Mouse (Mus musculus) liver, embryonic 16.5 days (tissue): ENCODE measurements around the gene Tti1. TPM values are rescaled to one million over a fixed set of nuclear protein-coding genes. Genes with fewer than 3 reads are reported as not detected.

Experiments
- ATAC-seq: fragments of 200-750 bp; cut with Nextera tagmentation; 2 replicates; pipeline ENCODE4 v1.8.0; 2017; ENCODE audit warnings: low read depth, mild to moderate bottlenecking, moderate number of reproducible peaks, moderate library complexity
- H3K27ac ChIP-seq: fragments of 300-500 bp; sonication (generic); 2 replicates; pipeline ENCODE4 v1.5.1; 2014; ENCODE audit warnings: mild to moderate bottlenecking, low read length
- H3K27me3 ChIP-seq: fragments of 300-500 bp; sonication (generic); 2 replicates; pipeline ENCODE4 v1.6.1; 2014; ENCODE audit warnings: low read depth, low read length, mixed read lengths; ENCODE audit not compliant: control insufficient read depth, insufficient read depth
- H3K36me3 ChIP-seq: fragments of 300-500 bp; sonication (generic); 2 replicates; pipeline ENCODE4 v1.6.1; 2014; ENCODE audit warnings: mild to moderate bottlenecking; ENCODE audit not compliant: control insufficient read depth, insufficient read depth
- H3K4me1 ChIP-seq: fragments of 300-500 bp; sonication (generic); 2 replicates; pipeline ENCODE4 v1.6.1; 2014; ENCODE audit warnings: low read depth, low read length, mixed read lengths; ENCODE audit not compliant: control insufficient read depth
- H3K4me2 ChIP-seq: fragments of 300-500 bp; sonication (generic); 2 replicates; pipeline ENCODE4 v1.6.1; 2014; ENCODE audit warnings: low read depth, low read length, mixed read lengths
- H3K4me3 ChIP-seq: fragments of 300-500 bp; sonication (generic); 2 replicates; pipeline ENCODE4 v1.5.1; 2014; ENCODE audit warnings: low read depth, mild to moderate bottlenecking, low read length
- H3K9ac ChIP-seq: fragments of 300-500 bp; sonication (generic); 2 replicates; pipeline ENCODE4 v1.6.1; 2014; ENCODE audit warnings: low read depth, low read length
- H3K9me3 ChIP-seq: fragments of 300-500 bp; sonication (generic); replicated peaks from 2 replicates; pipeline ENCODE4 v1.6.1; 2016; ENCODE audit warnings: low read length; ENCODE audit not compliant: control insufficient read depth
- WGBS: fragments of 180-500 bp; shearing (Covaris S2); extraction: QIAGEN DNeasy Blood & Tissue Kit; methylation state at CpG from one replicate; pipeline ENCODE4 v1.1.7; 2014; ENCODE audit not compliant: insufficient replicate concordance; 5-methylcytosine and 5-hydroxymethylcytosine counted together
- polyA plus RNA-seq: library from polyadenylated mRNA; unstranded; fragments of >200 nt; fragmentation: Nextera tagmentation; extraction: Ambion mirVana; gene quantifications from 2 replicates; pipeline ENCODE4 v1.2.1, GENCODE M21; 2015

Gene Tti1
- 13.1 and 13.4 TPM in 2 replicates for polyA plus RNA-seq

DNA sequence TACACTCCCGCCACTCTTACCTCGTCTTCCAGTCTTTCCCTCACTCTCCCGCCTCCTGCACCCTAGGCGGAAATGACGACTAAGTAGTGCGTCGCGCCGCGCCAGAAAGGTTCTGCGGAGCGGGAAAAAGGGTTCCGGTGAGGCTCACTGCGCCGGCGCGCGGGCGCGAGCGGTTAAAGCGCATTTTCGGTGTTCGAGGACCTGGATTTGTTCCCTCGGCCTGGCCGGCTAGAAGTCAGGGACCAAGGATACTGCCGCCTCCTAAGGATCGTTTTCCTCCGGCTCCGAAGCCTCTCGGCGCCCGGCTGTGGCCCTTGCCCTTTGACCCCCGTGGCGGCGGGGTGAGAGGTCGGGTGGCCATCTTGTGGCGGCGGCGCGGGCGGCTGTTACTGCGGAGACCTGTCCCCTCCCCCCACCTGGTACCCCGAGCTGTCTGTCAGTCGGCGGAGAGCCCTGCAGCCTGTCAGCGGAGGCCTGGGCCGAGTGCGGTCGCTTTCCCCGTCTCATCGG, at the start of gene Tti1, which contains the start of gene Rprd1b:
Gene Tti1 (minus strand): TSS at position 80 of the 510 bp plus-strand sequence.
Gene Rprd1b (plus strand): TSS at position 144 of the 510 bp plus-strand sequence.
- Histone ChIP-seq H3K4me3 (peak within 1 kb of the TSS; percentile 86), H3K27me3 (no peaks in the 10 kb centered on the region), H3K4me2 (peak within 1 kb of the TSS; percentile 80), H3K36me3 (no peaks in the 10 kb centered on the region), H3K4me1 (peaks cover 38% of the 10 kb centered on the region), H3K9me3 (no peaks in the 10 kb centered on the region), H3K9ac (peak within 1 kb of the TSS; percentile 97), H3K27ac (peak within 1 kb of the TSS; percentile 89)
- WGBS = 0% methylated on average over 52 of the region's 52 CpGs
- peak; percentile 92 for ATAC-seq

DNA sequence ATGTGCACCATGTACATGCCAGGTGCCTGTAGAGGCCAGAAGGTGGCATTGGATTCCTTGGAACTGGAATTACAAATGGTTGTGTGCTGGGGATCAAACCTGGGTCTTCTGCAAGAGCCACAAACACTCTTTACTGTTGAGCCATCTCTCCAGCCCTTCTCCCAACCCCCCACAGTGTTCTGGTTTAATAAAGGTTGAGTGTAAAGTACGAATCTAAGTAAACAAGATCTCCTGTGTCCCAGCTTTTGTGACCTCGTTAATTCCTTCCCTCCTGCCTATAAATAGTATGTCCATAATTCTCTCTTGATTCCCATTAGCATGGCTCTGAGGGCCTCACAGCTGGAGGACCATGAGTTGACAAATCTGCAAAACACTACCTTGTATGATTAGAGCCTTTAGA, 49.7 kb upstream of the Tti1 start:
- peaks cover 13% of the 10 kb centered on the region for H3K36me3 ChIP-seq
- ATAC-seq = no peak
- H3K27ac ChIP-seq = peak overlapping the region; percentile 17; the same call in 1 of the 2 replicates
- H3K4me2 ChIP-seq = no peak overlapping the region
- no peak overlapping the region for H3K4me3 ChIP-seq
- H3K9me3 ChIP-seq = no peaks in the 10 kb centered on the region
- peaks cover 18% of the 10 kb centered on the region for H3K4me1 ChIP-seq
- H3K27me3 ChIP-seq = no peaks in the 10 kb centered on the region
- WGBS = 59% methylated on average over 2 of the region's 2 CpGs
- H3K9ac ChIP-seq = no peak overlapping the region

DNA sequence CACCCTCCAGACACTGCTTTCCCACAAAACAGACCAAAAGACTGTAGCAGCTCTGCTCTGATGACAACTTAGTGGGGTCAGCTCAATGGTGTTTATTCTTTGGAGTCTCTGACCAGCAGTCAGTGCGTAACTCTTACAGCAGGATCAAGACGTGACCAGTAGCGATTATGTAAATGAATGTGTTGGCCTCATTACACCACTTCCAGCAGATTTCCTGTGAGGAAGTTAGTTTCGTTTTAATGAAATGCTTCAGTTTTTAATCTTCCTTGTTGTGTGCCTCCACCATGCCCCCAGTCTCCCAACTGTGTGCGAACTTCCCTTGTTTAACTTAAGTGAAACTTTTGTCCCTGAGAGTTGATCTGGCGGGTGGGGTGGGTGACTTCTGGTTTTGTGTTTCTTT, 48.5 kb upstream of the Tti1 start:
- Histone ChIP-seq H3K4me3 (no peak overlapping the region), H3K9ac (no peak overlapping the region), H3K27me3 (no peaks in the 10 kb centered on the region), H3K27ac (peak overlapping the region; percentile 35; the same call in 1 of the 2 replicates), H3K4me1 (peaks cover 18% of the 10 kb centered on the region), H3K9me3 (no peaks in the 10 kb centered on the region), H3K36me3 (peaks cover 18% of the 10 kb centered on the region), H3K4me2 (no peak overlapping the region)
- no peak for ATAC-seq
- WGBS = 65% methylated on average over 6 of the region's 6 CpGs

DNA sequence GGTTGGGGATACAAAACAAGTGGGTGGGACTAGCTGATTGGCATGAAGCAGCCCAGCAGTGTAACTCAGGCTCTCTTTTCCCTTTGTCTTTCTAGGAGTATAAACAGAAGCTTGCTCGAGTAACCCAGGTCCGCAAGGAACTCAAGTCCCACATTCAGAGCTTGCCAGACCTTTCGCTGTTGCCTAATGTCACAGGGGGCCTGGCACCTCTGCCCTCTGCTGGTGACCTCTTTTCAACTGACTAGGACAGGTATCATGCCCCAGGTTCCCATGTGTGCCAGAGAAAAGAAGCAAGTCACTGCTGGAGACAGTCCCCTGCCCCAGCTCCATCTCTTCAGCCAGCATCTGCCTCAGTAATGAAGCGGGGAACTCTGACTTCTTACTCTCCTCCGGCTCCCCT, 46.6 kb upstream of the Tti1 start:
- no peaks in the 10 kb centered on the region for H3K27me3 ChIP-seq
- no peak overlapping the region for H3K4me2 ChIP-seq
- ATAC-seq = no peak
- WGBS = 88% methylated on average over 5 of the region's 5 CpGs
- no peaks in the 10 kb centered on the region for H3K9me3 ChIP-seq
- H3K4me1 ChIP-seq = peaks cover 16% of the 10 kb centered on the region
- peaks cover 28% of the 10 kb centered on the region for H3K36me3 ChIP-seq
- H3K9ac ChIP-seq = no peak overlapping the region
- no peak overlapping the region for H3K27ac ChIP-seq
- H3K4me3 ChIP-seq = no peak overlapping the region

DNA sequence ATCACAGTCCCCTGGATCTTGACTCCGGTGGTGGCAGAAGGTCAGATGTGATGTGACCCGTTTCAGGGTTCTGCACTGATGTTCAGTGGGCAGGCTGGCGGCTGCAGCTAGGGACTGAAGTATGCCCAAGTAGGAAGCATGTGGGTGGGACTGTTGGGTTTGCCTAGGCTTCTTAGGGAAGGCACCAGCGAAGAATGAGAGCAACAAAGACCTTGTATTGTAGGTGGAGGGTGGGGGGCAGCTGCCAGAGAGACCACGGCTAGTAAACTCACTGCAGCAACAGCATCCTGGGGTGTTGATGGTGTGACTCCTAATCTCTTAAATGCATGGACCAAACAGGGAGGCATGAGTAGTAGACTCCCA, 43.4 kb upstream of the Tti1 start:
- peaks cover 6% of the 10 kb centered on the region; the same call in 1 of the 2 replicates for H3K4me1 ChIP-seq
- no peaks in the 10 kb centered on the region for H3K27me3 ChIP-seq
- H3K36me3 ChIP-seq = peaks cover 34% of the 10 kb centered on the region
- no peak overlapping the region for H3K9ac ChIP-seq
- H3K27ac ChIP-seq = no peak overlapping the region
- no peak for ATAC-seq
- no peak overlapping the region for H3K4me2 ChIP-seq
- 82% methylated on average over 5 of the region's 5 CpGs for WGBS
- no peak overlapping the region for H3K4me3 ChIP-seq
- H3K9me3 ChIP-seq = no peaks in the 10 kb centered on the region

DNA sequence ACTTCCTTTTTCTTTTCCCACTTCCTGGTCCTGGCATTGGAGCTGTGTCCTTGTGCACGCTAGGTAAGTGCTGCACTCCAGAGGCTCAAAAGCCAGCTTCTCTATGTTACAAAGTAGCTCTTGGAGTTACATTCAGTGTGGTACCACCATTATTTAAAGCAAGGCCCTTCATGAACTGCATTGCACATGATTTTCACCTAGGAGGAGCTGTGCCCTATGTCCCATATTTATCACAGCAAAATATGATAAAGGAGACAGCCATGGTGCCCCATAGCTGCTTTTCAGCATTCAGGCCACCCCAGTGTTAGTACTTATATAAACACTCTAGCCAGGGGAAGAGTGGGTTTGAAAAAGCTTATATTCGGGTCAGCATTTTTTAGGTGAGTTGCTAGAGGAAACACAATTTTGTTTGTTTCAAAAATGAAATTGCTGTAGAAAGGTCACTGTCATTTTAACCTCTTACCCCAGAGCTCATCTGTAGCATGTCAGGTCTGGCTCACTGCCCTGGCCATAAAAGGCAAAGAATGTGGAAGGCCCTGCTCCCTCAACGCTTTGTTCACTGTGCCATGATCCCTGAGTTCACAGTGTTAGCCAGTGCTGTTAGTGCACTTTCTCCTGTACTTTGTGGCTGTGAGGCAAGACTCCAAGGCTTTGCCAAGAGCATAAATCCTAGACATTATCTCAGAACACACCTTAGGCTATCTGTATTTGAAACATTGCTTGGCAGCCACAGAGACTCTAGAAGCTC, 42.8 kb upstream of the Tti1 start:
- Histone ChIP-seq H3K36me3 (peaks cover 36% of the 10 kb centered on the region), H3K4me2 (no peak overlapping the region), H3K27me3 (no peaks in the 10 kb centered on the region), H3K9me3 (no peaks in the 10 kb centered on the region), H3K27ac (peak overlapping the region; percentile 4; the same call in 1 of the 2 replicates), H3K4me1 (peaks cover 4% of the 10 kb centered on the region; the same call in 1 of the 2 replicates), H3K9ac (no peak overlapping the region), H3K4me3 (no peak overlapping the region)
- 75% methylated on average over 3 of the region's 3 CpGs for WGBS
- peak; percentile 67; the same call in 1 of the 2 replicates for ATAC-seq

DNA sequence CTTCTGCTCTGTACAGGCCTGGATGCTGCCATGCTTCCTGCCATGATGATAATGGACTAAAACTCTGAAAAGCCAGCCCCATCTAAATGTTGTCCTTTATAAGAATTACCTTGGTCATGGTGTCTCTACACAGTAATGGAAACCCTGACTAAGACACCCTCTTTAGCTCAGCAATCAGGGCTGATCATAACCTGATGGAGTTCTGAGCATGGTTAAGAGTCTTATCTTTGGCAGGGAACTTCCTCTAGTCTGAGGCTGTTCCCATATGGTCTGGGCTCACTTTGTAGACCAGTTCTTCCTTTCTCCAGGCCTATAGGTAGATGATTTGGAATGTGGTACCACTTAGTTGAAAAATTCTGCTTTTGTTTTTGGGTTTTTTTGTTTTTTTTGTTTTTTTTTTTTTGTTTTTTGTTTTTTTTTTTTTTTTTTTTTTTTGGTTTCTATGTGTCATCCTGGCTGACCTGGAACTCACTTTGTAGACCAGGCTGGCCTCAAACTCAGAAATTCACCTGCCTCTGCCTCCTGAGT, 40.3 kb upstream of the Tti1 start:
- no peak overlapping the region for H3K4me3 ChIP-seq
- H3K36me3 ChIP-seq = peaks cover 24% of the 10 kb centered on the region
- peaks cover 4% of the 10 kb centered on the region; the same call in 1 of the 2 replicates for H3K4me1 ChIP-seq
- no peaks in the 10 kb centered on the region for H3K27me3 ChIP-seq
- no peak overlapping the region for H3K27ac ChIP-seq
- ATAC-seq = no peak
- no peak overlapping the region for H3K9ac ChIP-seq
- no peaks in the 10 kb centered on the region for H3K9me3 ChIP-seq
- no peak overlapping the region for H3K4me2 ChIP-seq

DNA sequence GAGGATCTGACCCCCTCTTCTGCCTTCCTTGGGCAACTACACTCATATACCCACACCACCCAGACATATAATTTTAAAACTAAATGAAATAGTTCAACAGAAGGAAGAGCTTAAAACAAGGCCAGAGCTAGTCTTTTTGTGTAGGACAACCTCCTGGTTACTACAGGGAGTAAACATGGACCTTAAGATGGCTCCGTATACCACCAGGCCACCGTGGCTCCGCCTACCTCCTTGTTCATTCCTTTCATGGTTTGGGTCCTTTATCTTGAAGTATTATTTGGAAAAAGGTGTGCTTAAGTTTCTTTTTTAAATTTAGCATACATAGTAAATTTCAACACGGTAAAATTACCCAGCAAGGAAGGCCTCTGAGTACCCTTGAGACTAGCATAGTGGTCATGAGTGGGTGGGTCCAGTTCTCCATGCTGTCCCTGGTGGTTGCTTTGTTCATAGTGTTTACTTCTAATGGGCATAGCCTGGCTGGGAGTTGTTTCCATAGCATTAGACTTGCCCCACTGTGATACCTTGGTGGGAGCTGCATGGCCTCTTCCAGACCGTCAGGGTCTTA, 39.1 kb upstream of the Tti1 start:
- Histone ChIP-seq H3K4me3 (no peak overlapping the region), H3K9me3 (no peaks in the 10 kb centered on the region), H3K4me1 (peaks cover 4% of the 10 kb centered on the region; the same call in 1 of the 2 replicates), H3K27ac (no peak overlapping the region), H3K4me2 (no peak overlapping the region), H3K27me3 (no peaks in the 10 kb centered on the region), H3K9ac (no peak overlapping the region), H3K36me3 (peaks cover 23% of the 10 kb centered on the region)
- ATAC-seq = no peak
- 89% methylated on average over 5 of the region's 5 CpGs for WGBS

DNA sequence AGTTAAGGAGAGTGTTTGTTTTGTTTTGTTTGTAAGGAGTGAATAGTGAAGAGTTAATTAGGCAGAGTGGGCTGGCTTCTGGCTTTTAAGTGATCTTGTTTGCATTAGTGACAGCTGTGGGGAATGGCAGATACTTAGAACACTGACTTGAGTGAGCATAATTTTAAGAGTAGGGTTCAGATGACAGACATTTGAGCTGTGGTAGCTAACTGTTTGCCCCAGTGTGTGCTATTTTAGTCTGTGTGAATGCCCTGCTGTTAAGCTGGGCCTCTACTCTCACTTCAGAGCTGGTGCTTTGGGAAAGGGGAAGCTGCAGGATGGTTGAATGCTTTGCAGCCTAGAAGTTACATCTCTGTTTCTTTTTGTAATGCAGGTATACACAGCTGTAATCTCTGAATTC, 38.2 kb upstream of the Tti1 start:
- no peaks in the 10 kb centered on the region for H3K27me3 ChIP-seq
- H3K4me3 ChIP-seq = no peak overlapping the region
- no peaks in the 10 kb centered on the region for H3K9me3 ChIP-seq
- H3K27ac ChIP-seq = no peak overlapping the region
- no peak overlapping the region for H3K9ac ChIP-seq
- H3K4me2 ChIP-seq = no peak overlapping the region
- no peak for ATAC-seq
- H3K36me3 ChIP-seq = peaks cover 22% of the 10 kb centered on the region
- H3K4me1 ChIP-seq = peaks cover 4% of the 10 kb centered on the region; the same call in 1 of the 2 replicates
